Mouse (Mus musculus) liver, postnatal 0 days (tissue): ENCODE data around the gene Prm2.

Experiments
- CTCF ChIP-seq: sonication (generic); IDR thresholded peaks from 2 replicates; pipeline ENCODE4 v1.5.1; 2016; ENCODE audit warnings: antibody characterized with exemption, low read depth
- EP300 ChIP-seq: IDR thresholded peaks from 2 replicates; pipeline ENCODE4 v1.6.1; 2016; ENCODE audit warnings: antibody characterized with exemption, low read depth, mild to moderate bottlenecking

DNA sequence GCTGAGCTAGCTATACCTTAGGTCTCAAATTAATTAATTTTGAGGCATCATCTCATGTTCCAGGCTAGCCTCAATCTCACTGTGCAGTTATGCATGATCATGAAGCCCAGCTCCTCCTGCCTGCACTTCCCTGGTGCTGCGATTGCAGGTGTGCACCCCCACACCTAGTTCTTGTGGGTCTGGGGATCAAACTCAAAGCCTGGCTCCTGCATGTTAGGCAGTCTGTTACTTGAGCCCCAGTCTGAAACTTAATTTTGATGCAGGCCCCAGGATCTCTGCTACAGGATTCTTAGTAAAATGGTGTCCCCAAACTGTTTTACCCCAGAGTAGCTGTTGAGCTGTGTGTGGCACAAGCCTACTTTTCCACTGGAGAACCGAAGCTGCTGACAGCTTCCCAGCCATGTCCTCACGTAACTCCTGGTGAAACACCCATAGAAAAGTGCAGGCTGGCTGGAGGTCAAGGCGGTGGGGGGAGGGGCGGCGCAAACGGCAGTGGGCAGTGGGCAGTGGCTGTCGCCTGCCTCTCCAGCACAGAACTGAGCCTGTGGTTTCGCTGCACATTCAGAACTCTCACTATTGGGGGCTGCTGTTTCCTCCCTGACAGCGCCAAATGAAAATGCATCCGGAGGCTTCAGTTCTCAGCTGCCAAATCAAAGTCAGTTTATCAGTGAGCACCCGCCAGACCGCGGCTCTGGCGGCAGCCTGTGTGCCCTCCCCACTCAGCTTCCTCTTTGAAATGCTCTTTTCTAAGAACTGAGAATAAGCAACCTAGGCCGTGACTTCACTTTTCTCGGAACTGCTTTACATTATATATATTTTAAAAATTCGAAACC lies 47.8 kb upstream of the Prm2 start:
- TF ChIP-seq CTCF (no peak), EP300 (no peak; the same call in 1 of the 2 replicates)
